Mouse (Mus musculus): Measurements from ENCODE around the gene Ang4. TPM values are rescaled to one million over a fixed set of nuclear protein-coding genes. Genes with fewer than 3 reads are reported as not detected.
"Not testable (repeated sequence)": the region's sequence is repeated elsewhere in the genome, so short reads cannot be mapped to it uniquely, and the experiment has no call there.

Gene Ang4
- not detected in 2 replicates for polyA plus RNA-seq (2016; fragmentation: Nextera tagmentation; extraction: Ambion mirVana)

DNA sequence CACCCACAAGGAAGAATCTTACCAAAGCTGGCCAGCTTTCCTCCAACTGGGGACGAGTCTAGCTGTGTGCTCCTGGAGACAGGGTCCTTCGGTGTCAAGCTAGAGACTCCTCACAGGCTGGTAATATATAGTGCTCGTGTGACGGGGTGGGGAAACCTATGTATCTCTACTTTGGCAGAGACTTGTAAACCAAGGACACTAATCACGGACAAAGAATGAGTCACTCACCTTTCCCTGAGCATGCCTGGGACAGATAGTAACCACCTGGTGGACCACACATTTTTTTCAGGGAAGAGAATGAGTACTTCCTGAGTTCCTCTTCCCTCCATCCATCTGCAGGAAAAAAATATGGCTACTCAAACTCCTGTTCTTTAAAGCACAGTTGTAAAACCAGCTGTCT lies at the start of gene Ang4:
Ang4 (minus strand) TSS at position 101 of the 400 bp plus-strand sequence.
- no peak within 1 kb of the TSS for H3K27ac ChIP-seq
- 66% methylated on average over 5 of the region's 5 CpGs for WGBS (ENCODE audit: insufficient replicate concordance)
- no peak for ATAC-seq
- H3K27me3 ChIP-seq (replicated peaks) = no peaks in the 10 kb centered on the region
- H3K4me1 ChIP-seq = no peaks in the 10 kb centered on the region
- H3K4me2 ChIP-seq = no peak within 1 kb of the TSS
- no peak within 1 kb of the TSS for H3K4me3 ChIP-seq
- no peaks in the 10 kb centered on the region for H3K9me3 ChIP-seq (replicated peaks)
- H3K9ac ChIP-seq = no peak within 1 kb of the TSS
- H3K36me3 ChIP-seq = no peaks in the 10 kb centered on the region

GRCm38 (mm10) chr14:51799746-51800145 lies 26.4 kb upstream of the Ang4 start, which contains the start of gene AY358078:
TSS of gene AY358078 (plus strand) at chr14:51800046.
- Histone ChIP-seq H3K9me3 (replicated peaks) (no peaks in the 10 kb centered on the region), H3K4me2 (no peak within 1 kb of the TSS), H3K4me1 (no peaks in the 10 kb centered on the region), H3K27me3 (replicated peaks) (no peaks in the 10 kb centered on the region), H3K27ac (no peak within 1 kb of the TSS), H3K9ac (no peak within 1 kb of the TSS), H3K4me3 (no peak within 1 kb of the TSS), H3K36me3 (no peaks in the 10 kb centered on the region)
- 69% methylated on average over 2 of the region's 2 CpGs for WGBS (ENCODE audit: insufficient replicate concordance)
- ATAC-seq = no peak

- H3K4me3 ChIP-seq = no peak overlapping the region
- no peak overlapping the region for H3K4me2 ChIP-seq
- no peaks in the 10 kb centered on the region for H3K36me3 ChIP-seq
- H3K27me3 ChIP-seq (replicated peaks) = no peaks in the 10 kb centered on the region
- ATAC-seq = no peak
- H3K27ac ChIP-seq = no peak overlapping the region
- no peaks in the 10 kb centered on the region for H3K4me1 ChIP-seq
- no peak overlapping the region for H3K9ac ChIP-seq
- WGBS (ENCODE audit: insufficient replicate concordance) = 64% methylated on average over 2 of the region's 2 CpGs
- no peaks in the 10 kb centered on the region for H3K9me3 ChIP-seq (replicated peaks)
These were observed 20.7 kb upstream of the Ang4 start for GRCm38 (mm10) chr14:51794106-51794505.

DNA sequence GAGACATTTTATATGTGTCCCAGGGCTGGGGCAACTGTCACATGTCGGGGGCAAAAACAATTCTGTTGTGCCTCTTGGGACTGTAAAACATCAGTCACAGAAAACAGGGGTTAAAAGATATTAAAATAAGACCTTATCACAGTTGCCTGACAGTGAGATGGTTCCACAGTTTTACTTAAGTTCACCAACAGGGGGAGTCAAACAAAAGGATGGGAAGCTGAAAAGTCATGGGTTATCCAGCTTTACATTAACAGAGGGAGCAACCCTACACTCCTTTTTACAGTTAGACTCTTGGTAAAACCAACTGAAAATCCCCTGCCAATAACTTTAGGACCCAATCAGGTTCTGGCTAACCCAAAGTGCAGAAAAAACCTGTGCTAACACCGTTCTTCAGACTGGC lies 15.8 kb upstream of the Ang4 start:
- no peak overlapping the region for H3K27ac ChIP-seq
- 55% methylated on average over 2 of the region's 2 CpGs for WGBS (ENCODE audit: insufficient replicate concordance)

DNA sequence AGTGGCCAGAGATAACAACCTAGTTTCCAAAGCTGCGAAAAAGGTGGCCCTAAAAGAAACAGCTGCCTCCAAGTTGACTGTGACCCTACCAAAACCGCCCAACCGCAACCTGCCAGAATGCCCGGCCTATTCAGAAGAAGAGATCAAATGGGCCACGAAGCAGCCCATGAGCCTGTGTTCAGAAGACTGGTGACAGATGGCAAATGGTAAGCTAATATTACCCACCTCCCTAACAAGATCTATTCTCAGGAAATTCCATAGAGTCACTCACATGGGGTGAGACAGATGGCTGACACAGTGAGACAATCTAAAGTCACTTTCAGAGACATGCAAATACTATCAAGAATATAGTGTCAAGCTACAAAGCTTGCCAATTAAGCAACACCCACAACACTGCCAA lies 13.7 kb upstream of the Ang4 start:
- H3K9me3 ChIP-seq (replicated peaks) = no peaks in the 10 kb centered on the region
- H3K4me3 ChIP-seq = no peak overlapping the region
- H3K27ac ChIP-seq = no peak overlapping the region
- no peaks in the 10 kb centered on the region for H3K27me3 ChIP-seq (replicated peaks)
- no peak overlapping the region for H3K4me2 ChIP-seq
- 68% methylated on average over 5 of the region's 5 CpGs for WGBS (ENCODE audit: insufficient replicate concordance)
- H3K9ac ChIP-seq = no peak overlapping the region
- no peaks in the 10 kb centered on the region for H3K36me3 ChIP-seq
- no peak for ATAC-seq
- H3K4me1 ChIP-seq = no peaks in the 10 kb centered on the region

More for the DNA sequence above, 15.8 kb upstream of the Ang4 start:
- Histone ChIP-seq H3K4me3 (no peak overlapping the region), H3K9me3 (replicated peaks) (no peaks in the 10 kb centered on the region), H3K4me1 (no peaks in the 10 kb centered on the region), H3K9ac (no peak overlapping the region), H3K4me2 (no peak overlapping the region), H3K27me3 (replicated peaks) (no peaks in the 10 kb centered on the region), H3K36me3 (no peaks in the 10 kb centered on the region)
- ATAC-seq = no peak

- no peak overlapping the region for H3K9ac ChIP-seq
- H3K4me1 ChIP-seq = no peaks in the 10 kb centered on the region
- no peaks in the 10 kb centered on the region for H3K27me3 ChIP-seq (replicated peaks)
- no peaks in the 10 kb centered on the region for H3K36me3 ChIP-seq
- 53% methylated on average over 4 of the region's 4 CpGs for WGBS (ENCODE audit: insufficient replicate concordance)
- no peak overlapping the region for H3K4me3 ChIP-seq
- no peaks in the 10 kb centered on the region for H3K9me3 ChIP-seq (replicated peaks)
- no peak overlapping the region for H3K27ac ChIP-seq
- no peak overlapping the region for H3K4me2 ChIP-seq
- no peak for ATAC-seq
These were observed 12.9 kb upstream of the Ang4 start for GRCm38 (mm10) chr14:51786335-51786734.

DNA sequence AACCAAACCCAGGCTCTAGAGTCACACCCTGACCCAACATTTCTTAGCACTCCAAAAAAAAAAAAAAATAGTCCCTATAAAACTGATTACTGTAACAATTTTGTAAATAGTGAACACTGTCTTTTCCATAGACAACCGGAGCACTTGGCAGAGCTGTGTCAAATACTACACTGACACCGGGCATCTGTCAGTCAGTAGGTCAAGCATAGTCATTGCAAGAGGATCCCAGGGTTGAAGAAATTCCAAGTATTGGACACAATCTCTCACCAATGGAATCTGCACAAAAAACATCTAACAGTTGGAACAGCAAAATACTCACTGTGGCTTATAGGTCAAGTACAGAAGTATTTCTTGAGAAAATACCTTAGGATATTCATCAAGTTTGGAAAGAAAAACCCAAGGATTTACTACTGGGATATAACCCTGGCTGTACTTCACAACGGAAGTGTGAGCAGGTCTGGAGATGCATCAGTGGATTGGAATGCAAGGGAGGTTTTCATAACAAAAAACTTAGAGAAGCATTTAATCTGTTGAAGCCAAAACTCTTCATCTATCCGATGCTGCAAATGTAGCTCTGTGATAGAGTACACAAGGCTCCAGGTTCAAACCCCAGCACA lies 5.6 kb upstream of the Ang4 start:
- Histone ChIP-seq H3K9ac (no peak overlapping the region), H3K4me2 (no peak overlapping the region), H3K27me3 (replicated peaks) (no peaks in the 10 kb centered on the region), H3K4me3 (no peak overlapping the region), H3K4me1 (no peaks in the 10 kb centered on the region), H3K36me3 (no peaks in the 10 kb centered on the region), H3K27ac (no peak overlapping the region), H3K9me3 (replicated peaks) (no peaks in the 10 kb centered on the region)
- 59% methylated on average over 4 of the region's 4 CpGs for WGBS (ENCODE audit: insufficient replicate concordance)
- no peak for ATAC-seq

GRCm38 (mm10) chr14:51777791-51778190 lies 4.4 kb upstream of the Ang4 start:
- Histone ChIP-seq H3K27me3 (replicated peaks) (no peaks in the 10 kb centered on the region), H3K4me2 (no peak overlapping the region), H3K4me3 (no peak overlapping the region), H3K36me3 (no peaks in the 10 kb centered on the region), H3K9ac (no peak overlapping the region), H3K4me1 (no peaks in the 10 kb centered on the region), H3K9me3 (replicated peaks) (no peaks in the 10 kb centered on the region), H3K27ac (no peak overlapping the region)
- ATAC-seq = no peak
- WGBS (ENCODE audit: insufficient replicate concordance) = 89% methylated on average over 1 of the region's 1 CpGs

DNA sequence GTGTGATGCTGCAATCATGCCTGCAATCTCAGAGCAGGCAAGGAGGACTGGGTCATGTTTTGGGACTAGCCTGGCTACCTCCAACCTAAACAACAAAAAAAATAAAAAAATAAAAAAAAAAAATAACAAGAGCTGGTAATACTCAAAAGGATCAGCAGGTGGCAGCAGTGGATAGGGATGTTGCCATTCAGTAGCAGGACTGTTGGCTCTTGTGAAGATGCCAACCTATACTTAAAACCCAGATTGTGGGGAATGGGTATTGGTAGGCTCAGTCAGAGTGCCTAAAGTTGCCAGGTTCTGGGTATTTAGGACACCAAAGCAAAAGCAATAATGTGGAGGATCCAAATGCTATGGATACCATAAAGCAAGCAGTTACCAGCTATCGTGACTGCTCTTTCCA lies 2.0 kb downstream of the Ang4 start:
- H3K4me1 ChIP-seq; H3K9ac ChIP-seq; H3K9me3 ChIP-seq (replicated peaks); H3K36me3 ChIP-seq; H3K27me3 ChIP-seq (replicated peaks); H3K4me2 ChIP-seq; ATAC-seq; H3K27ac ChIP-seq; H3K4me3 ChIP-seq: not testable (repeated sequence)
- 63% methylated on average over 1 of the region's 1 CpGs for WGBS (ENCODE audit: insufficient replicate concordance)

- 58% methylated on average over 2 of the region's 2 CpGs for WGBS (ENCODE audit: insufficient replicate concordance)
- Histone ChIP-seq H3K9ac (no peak overlapping the region), H3K27me3 (replicated peaks) (no peaks in the 10 kb centered on the region), H3K36me3 (no peaks in the 10 kb centered on the region), H3K4me1 (no peaks in the 10 kb centered on the region), H3K27ac (no peak overlapping the region), H3K4me2 (no peak overlapping the region), H3K9me3 (replicated peaks) (no peaks in the 10 kb centered on the region), H3K4me3 (no peak overlapping the region)
- no peak for ATAC-seq
These were observed 17.4 kb downstream of the Ang4 start for GRCm38 (mm10) chr14:51755944-51756343.

GRCm38 (mm10) chr14:51740347-51741170 lies 32.8 kb downstream of the Ang4 start:
- no peak overlapping the region for H3K9ac ChIP-seq
- 2% methylated on average over 42 of the region's 42 CpGs for WGBS (ENCODE audit: insufficient replicate concordance)

DNA sequence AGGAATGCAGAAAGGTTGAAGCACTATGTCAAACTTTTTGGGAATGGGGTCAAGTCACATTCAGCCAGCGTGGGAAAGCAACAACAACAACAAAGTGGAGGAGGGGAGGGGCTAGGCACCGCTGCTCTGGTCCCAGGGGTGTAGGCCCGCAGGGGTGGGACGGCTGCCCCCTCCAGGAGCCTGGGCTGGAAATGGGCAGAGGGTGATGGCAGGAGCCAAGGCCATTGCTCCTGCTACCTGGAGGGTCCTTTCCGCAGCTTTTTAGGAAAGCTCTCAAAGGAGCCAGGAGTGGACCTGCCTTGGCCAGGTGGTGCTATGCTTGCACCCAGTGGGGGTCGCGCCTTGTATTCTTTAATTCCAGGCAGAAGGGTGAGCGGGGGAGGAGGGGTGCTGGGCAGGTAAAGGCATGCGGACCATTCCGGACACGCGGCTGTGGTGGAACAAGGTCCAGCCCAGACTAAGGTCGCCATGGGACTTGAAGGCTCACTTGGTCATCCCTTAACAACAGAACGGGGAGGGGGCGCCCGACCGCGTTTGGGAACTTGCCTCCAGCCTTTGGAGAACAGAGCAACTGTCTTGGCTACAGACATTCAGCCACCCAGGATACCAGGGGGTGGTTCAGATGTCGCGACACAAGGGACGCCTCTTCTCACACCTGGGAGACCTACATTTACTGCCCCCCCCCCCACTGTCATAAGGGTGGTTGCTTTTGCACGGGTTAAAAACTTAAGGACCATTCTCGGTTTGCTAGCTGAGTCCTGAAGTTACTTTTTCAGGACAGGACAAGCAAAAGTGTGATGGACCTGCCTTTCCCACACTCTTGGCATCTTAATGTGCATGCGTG lies 34.0 kb downstream of the Ang4 start:
- no peaks in the 10 kb centered on the region for H3K36me3 ChIP-seq
- no peaks in the 10 kb centered on the region for H3K9me3 ChIP-seq (replicated peaks)
- ATAC-seq = no peak
- no peak overlapping the region for H3K4me3 ChIP-seq
- H3K27ac ChIP-seq = no peak overlapping the region
- WGBS (ENCODE audit: insufficient replicate concordance) = 2% methylated on average over 23 of the region's 24 CpGs
- H3K27me3 ChIP-seq (replicated peaks) = peaks cover 48% of the 10 kb centered on the region
- no peaks in the 10 kb centered on the region for H3K4me1 ChIP-seq
- H3K9ac ChIP-seq = no peak overlapping the region
- H3K4me2 ChIP-seq = no peak overlapping the region

More at GRCm38 (mm10) chr14:51740347-51741170, 32.8 kb downstream of the Ang4 start:
- H3K4me2 ChIP-seq = peak overlapping the region; percentile 47
- no peaks in the 10 kb centered on the region for H3K36me3 ChIP-seq
- H3K4me1 ChIP-seq = no peaks in the 10 kb centered on the region
- no peaks in the 10 kb centered on the region for H3K9me3 ChIP-seq (replicated peaks)
- ATAC-seq = no peak
- H3K4me3 ChIP-seq = peak overlapping the region; percentile 18
- H3K27me3 ChIP-seq (replicated peaks) = peaks cover 48% of the 10 kb centered on the region
- no peak overlapping the region for H3K27ac ChIP-seq
